Mouse (Mus musculus) frontal cortex, postnatal 25 days (tissue): Measurements from ENCODE around the gene Mmrn1.
"Not testable (repeated sequence)": the region's sequence is repeated elsewhere in the genome, so short reads cannot be mapped to it uniquely, and the experiment has no call there.

Experiments used
- DNase-seq, 2 experiments: peaks; one replicate each; pipeline ENCODE4 v3.0.0; 2022; ENCODE audit warnings: low spot score in 2 of 2

Mmrn1 gene

GRCm38 (mm10) chr6:60924676-60925075 is at the start of gene Mmrn1:
TSS of gene Mmrn1 (plus strand) at chr6:60924976.
- DNase-seq: not testable (repeated sequence)

DNA sequence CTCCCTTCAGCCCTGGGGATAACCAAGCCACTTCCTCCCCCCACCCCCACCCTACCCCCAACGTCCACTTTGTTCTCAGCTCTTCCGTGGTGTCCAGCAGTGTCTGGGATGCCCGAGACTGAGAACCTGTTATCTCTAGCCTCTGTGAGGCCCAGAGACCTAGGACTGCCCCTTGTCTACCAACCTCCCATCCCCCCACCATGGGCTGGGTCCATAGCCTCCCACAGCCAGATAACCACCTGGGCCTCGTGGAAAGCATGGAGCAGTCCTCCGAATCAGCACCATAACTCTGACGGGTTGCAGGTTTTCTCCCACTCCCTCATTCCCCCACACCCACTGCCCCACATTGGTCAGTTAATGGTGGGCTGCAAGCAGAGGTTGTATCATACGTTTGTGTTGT is 44.4 kb upstream of the Mmrn1 start:
- DNase-seq: no peak

GRCm38 (mm10) chr6:60881534-60881933 is 43.2 kb upstream of the Mmrn1 start:
- no peak for DNase-seq

DNA sequence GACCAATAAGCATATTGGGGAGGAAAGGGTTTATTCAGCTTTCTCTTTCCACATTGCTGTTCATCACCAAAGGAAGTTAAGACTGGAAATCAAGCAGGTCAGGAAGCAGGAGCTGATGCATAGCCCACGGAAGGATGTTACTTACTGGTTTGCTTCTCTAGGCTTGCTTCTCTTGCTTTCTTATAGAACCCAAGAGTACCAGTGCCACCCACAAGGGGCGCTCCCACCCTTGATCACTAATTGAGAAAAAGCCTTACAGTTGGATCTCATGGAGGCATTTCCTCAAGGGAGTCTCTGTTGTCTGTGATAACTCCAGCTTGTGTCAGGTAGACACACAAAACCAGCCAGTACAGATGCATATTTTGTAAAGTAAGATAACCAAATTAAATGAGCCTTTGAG is 17.5 kb upstream of the Mmrn1 start:
- DNase-seq: no peak

DNA sequence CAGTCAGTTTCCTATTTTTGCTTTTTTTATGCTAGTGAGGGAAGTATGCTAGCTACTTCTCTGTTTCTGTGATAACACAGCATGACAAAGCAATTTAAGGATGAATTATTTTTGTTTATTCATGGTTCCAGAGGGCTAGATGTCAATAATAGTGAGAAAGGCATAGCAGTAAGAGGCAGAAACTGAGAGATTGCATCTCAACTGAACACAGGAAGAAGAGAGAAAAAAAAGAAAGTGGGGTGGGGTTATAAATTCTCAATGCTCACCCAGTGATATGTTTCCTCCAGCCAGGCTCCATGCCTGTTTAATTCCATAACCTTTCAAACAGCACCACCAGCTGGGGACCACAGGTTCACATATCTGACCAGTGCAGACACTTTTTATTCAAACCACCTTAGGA is 6.6 kb downstream of the Mmrn1 start:
- DNase-seq: peak in 1 of 2 experiments; percentile 7

- DNase-seq: no peak
Measured at GRCm38 (mm10) chr6:60934835-60935234, 10.1 kb downstream of the Mmrn1 start.

- no peak for DNase-seq
Measured at GRCm38 (mm10) chr6:60935448-60936130, 10.8 kb downstream of the Mmrn1 start.

GRCm38 (mm10) chr6:60944178-60944577 is 19.4 kb downstream of the Mmrn1 start:
- no peak for DNase-seq

GRCm38 (mm10) chr6:60944621-60945020 is 19.8 kb downstream of the Mmrn1 start:
- DNase-seq: no peak

- DNase-seq: peak; percentile 6 to 30
Measured at GRCm38 (mm10) chr6:60950415-60950814, 25.6 kb downstream of the Mmrn1 start.

DNA sequence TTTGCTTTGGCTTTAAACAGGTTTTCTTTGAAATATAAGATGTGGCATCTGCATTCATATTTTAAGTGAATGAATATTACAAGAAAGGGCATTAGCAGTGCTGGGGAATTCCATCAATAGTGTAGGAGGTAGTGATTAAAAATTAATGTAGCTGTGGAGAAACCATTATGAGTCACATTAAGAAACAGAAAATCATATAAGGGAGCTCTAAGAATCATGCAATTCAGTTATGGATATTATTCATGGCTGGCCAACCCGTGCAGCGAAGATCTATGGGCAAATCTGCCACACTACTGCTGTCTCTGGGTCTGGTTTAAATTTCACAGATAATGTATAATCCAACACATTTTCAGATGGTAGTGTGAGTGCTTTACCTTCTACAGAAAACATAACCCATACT is 36.5 kb downstream of the Mmrn1 start:
- DNase-seq: no peak

- no peak for DNase-seq
Measured at GRCm38 (mm10) chr6:60961838-60962237, 37.1 kb downstream of the Mmrn1 start.

- no peak for DNase-seq
Measured at GRCm38 (mm10) chr6:60962668-60963067, 37.9 kb downstream of the Mmrn1 start.

- no peak for DNase-seq
Measured at GRCm38 (mm10) chr6:60963726-60964125, 39.0 kb downstream of the Mmrn1 start.

- DNase-seq: no peak
Measured at GRCm38 (mm10) chr6:60966931-60967330, 42.2 kb downstream of the Mmrn1 start.

DNA sequence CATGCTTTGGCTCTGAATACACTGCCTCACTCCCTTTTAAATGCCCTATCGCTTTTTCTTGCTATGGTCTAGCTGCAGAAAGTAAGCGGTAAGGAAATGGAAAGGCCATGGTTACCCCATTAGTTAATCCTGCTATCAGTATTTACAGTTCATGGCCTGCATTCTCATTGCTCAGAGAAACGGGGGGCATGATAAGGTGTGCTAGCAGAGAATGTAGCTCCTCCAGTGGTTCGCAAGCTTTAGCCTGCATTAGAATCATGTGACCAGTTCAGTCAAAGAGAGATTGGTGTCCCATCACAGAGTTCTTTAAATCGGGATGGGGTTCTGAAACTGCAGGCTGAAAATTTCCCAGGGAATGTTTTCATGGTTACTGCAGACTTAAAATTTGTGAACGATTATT is 44.6 kb downstream of the Mmrn1 start:
- no peak for DNase-seq

- no peak for DNase-seq
Measured at GRCm38 (mm10) chr6:60970811-60971210, 46.0 kb downstream of the Mmrn1 start.

- no peak for DNase-seq
Measured at GRCm38 (mm10) chr6:60978610-60979009, 53.8 kb downstream of the Mmrn1 start.

GRCm38 (mm10) chr6:60979039-60979438 is 54.3 kb downstream of the Mmrn1 start:
- DNase-seq: no peak

GRCm38 (mm10) chr6:60984360-60984759 is 59.6 kb downstream of the Mmrn1 start:
- DNase-seq: no peak

DNA sequence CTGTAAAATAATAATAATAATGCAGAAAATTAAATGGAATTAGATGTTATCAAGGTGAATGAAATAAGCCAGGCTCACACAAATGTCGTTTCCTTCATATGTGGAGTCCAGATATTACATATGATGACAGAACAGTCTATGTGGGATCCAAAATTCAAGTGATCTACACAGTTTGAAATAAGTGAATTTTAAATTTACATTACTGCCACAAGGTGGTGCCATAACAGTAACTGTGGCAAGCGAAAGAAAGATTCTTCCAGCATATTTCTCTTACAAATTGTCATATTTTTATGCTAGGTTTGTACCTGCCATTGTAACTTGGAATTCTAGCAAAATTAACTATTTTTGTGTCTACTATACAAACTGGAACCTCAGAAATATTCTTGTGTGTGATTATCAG is 61.1 kb downstream of the Mmrn1 start:
- no peak for DNase-seq

GRCm38 (mm10) chr6:60986914-60987313 is 62.1 kb downstream of the Mmrn1 start:
- no peak for DNase-seq

- DNase-seq: no peak
Measured at GRCm38 (mm10) chr6:60987804-60988203, 63.0 kb downstream of the Mmrn1 start.

GRCm38 (mm10) chr6:60992366-60992765 is 67.6 kb downstream of the Mmrn1 start:
- no peak for DNase-seq
